Mouse (Mus musculus) large intestine, adult 2 months (tissue): Measurements from ENCODE around the gene Car4. TPM values are rescaled to one million over a fixed set of nuclear protein-coding genes. Genes with fewer than 3 reads are reported as not detected.

Experiments
- DNase-seq: peaks from one replicate; pipeline ENCODE4 v3.0.0-alpha.2; 2012; ENCODE audit warnings: low read depth, low spot score
- WGBS: fragments of 180-500 bp; shearing (Covaris S2); methylation state at CpG from one replicate; pipeline ENCODE4 v1.1.7; 2018; 5-methylcytosine and 5-hydroxymethylcytosine counted together
- polyA plus RNA-seq: library from polyadenylated mRNA; depleted of rRNA; stranded (reverse); fragments of >200 nt; gene quantifications from 2 replicates; pipeline ENCODE4 v1.2.3, GENCODE M21; 2012; rRNA removed

Gene Car4
- 155 and 175 TPM in 2 replicates for polyA plus RNA-seq

- no peak for DNase-seq
- 2% methylated on average over 49 of the region's 49 CpGs for WGBS
Measured at GRCm38 (mm10) chr11:84957591-84958270, at the start of gene Car4. Gene Car4, plus strand, starts transcription at chr11:84957786.

GRCm38 (mm10) chr11:84908480-84908879 is 49.1 kb upstream of the Car4 start:
- 90% methylated on average over 6 of the region's 6 CpGs for WGBS
- no peak for DNase-seq

GRCm38 (mm10) chr11:84910411-84910810 is 47.2 kb upstream of the Car4 start:
- DNase-seq, result no peak
- 75% methylated on average over 4 of the region's 4 CpGs for WGBS

- DNase-seq, result no peak
- WGBS, result 75% methylated on average over 5 of the region's 5 CpGs
Measured at GRCm38 (mm10) chr11:84914673-84915072, 42.9 kb upstream of the Car4 start.

GRCm38 (mm10) chr11:84916053-84916702 is 41.4 kb upstream of the Car4 start, which contains the start of gene Znhit3:
Gene Znhit3, minus strand, starts transcription at chr11:84916366.
- DNase-seq, result peak; percentile 73
- 5% methylated on average over 34 of the region's 34 CpGs for WGBS

- no peak for DNase-seq
- 60% methylated on average over 7 of the region's 7 CpGs for WGBS
Measured at GRCm38 (mm10) chr11:84916703-84917300, 40.8 kb upstream of the Car4 start.

- WGBS, result 3% methylated on average over 16 of the region's 16 CpGs
- peak; percentile 35 for DNase-seq
Measured at GRCm38 (mm10) chr11:84918425-84918824, 39.2 kb upstream of the Car4 start.

GRCm38 (mm10) chr11:84919276-84919675 is 38.3 kb upstream of the Car4 start:
- WGBS, result 31% methylated on average over 3 of the region's 3 CpGs
- no peak for DNase-seq

GRCm38 (mm10) chr11:84919951-84920350 is 37.6 kb upstream of the Car4 start:
- DNase-seq, result no peak
- WGBS, result 60% methylated on average over 7 of the region's 7 CpGs

- WGBS, result 74% methylated on average over 8 of the region's 8 CpGs
- no peak for DNase-seq
Measured at GRCm38 (mm10) chr11:84920981-84921380, 36.6 kb upstream of the Car4 start.

GRCm38 (mm10) chr11:84932261-84932660 is 25.3 kb upstream of the Car4 start:
- 20% methylated on average over 6 of the region's 6 CpGs for WGBS
- DNase-seq, result no peak

- 49% methylated on average over 8 of the region's 8 CpGs for WGBS
- DNase-seq, result no peak
Measured at GRCm38 (mm10) chr11:84939508-84940053, 18.0 kb upstream of the Car4 start.

- WGBS, result 74% methylated on average over 10 of the region's 10 CpGs
- no peak for DNase-seq
Measured at GRCm38 (mm10) chr11:84940140-84940539, 17.4 kb upstream of the Car4 start.

GRCm38 (mm10) chr11:84943948-84944347 is 13.6 kb upstream of the Car4 start:
- WGBS, result 1% methylated on average over 15 of the region's 15 CpGs
- peak; percentile 44 for DNase-seq

GRCm38 (mm10) chr11:84944639-84945435 is 12.7 kb upstream of the Car4 start:
- DNase-seq, result no peak
- WGBS, result 28% methylated on average over 12 of the region's 12 CpGs

GRCm38 (mm10) chr11:84945841-84946240 is 11.7 kb upstream of the Car4 start:
- peak; percentile 70 for DNase-seq
- WGBS, result 19% methylated on average over 3 of the region's 3 CpGs

GRCm38 (mm10) chr11:84947206-84947605 is 10.4 kb upstream of the Car4 start:
- WGBS, result 58% methylated on average over 6 of the region's 6 CpGs
- DNase-seq, result no peak

GRCm38 (mm10) chr11:84948114-84948513 is 9.5 kb upstream of the Car4 start:
- 40% methylated on average over 3 of the region's 3 CpGs for WGBS
- DNase-seq, result no peak

- 20% methylated on average over 3 of the region's 3 CpGs for WGBS
Measured at GRCm38 (mm10) chr11:84948526-84948925, 9.1 kb upstream of the Car4 start.

GRCm38 (mm10) chr11:84952611-84953010 is 5.0 kb upstream of the Car4 start:
- 7% methylated on average over 2 of the region's 2 CpGs for WGBS
- DNase-seq, result no peak

More at GRCm38 (mm10) chr11:84948526-84948925, 9.1 kb upstream of the Car4 start:
- DNase-seq, result no peak
